Mouse (Mus musculus) forebrain, embryonic 13.5 days (tissue): ENCODE measurements around the gene Fam131c. TPM values are rescaled to one million over a fixed set of nuclear protein-coding genes. Genes with fewer than 3 reads are reported as not detected.

ENCODE experiments used
- ATAC-seq: fragments of 200-750 bp; cut with Nextera tagmentation; 2 replicates; pipeline ENCODE4 v1.8.0; 2017
- H3K27ac ChIP-seq: fragments of 300-500 bp; sonication (generic); 2 replicates; pipeline ENCODE4 v1.5.1; 2015; ENCODE audit warnings: inconsistent platforms, mild to moderate bottlenecking, moderate library complexity
- H3K27me3 ChIP-seq: fragments of 300-500 bp; sonication (generic); 2 replicates; pipeline ENCODE4 v1.6.1; 2015; ENCODE audit warnings: mild to moderate bottlenecking, inconsistent platforms
- H3K36me3 ChIP-seq: fragments of 300-500 bp; sonication (generic); 2 replicates; pipeline ENCODE4 v1.6.1; 2015; ENCODE audit warnings: mild to moderate bottlenecking, inconsistent platforms; ENCODE audit not compliant: poor library complexity, severe bottlenecking
- H3K4me1 ChIP-seq: fragments of 300-500 bp; sonication (generic); 2 replicates; pipeline ENCODE4 v1.6.1; 2015; ENCODE audit warnings: inconsistent platforms
- H3K4me2 ChIP-seq: fragments of 300-500 bp; sonication (generic); 2 replicates; pipeline ENCODE4 v1.6.1; 2015; ENCODE audit warnings: inconsistent platforms, mild to moderate bottlenecking, moderate library complexity
- H3K4me3 ChIP-seq: fragments of 300-500 bp; sonication (generic); 2 replicates; pipeline ENCODE4 v1.5.1; 2015; ENCODE audit warnings: mild to moderate bottlenecking, inconsistent platforms
- H3K9ac ChIP-seq: fragments of 300-500 bp; sonication (generic); 2 replicates; pipeline ENCODE4 v1.6.1; 2015; ENCODE audit warnings: mild to moderate bottlenecking, inconsistent platforms
- H3K9me3 ChIP-seq: fragments of 300-500 bp; sonication (generic); replicated peaks from 2 replicates; pipeline ENCODE4 v1.6.1; 2016; ENCODE audit warnings: inconsistent platforms
- WGBS: fragments of 180-500 bp; shearing (Covaris S2); methylation state at CpG from one replicate; pipeline ENCODE4 v1.1.7; 2015; 5-methylcytosine and 5-hydroxymethylcytosine counted together
- polyA plus RNA-seq: library from polyadenylated mRNA; unstranded; fragments of >200 nt; fragmentation: Nextera tagmentation; extraction: Ambion mirVana; gene quantifications from 2 replicates; pipeline ENCODE4 v1.2.1, GENCODE M21; 2015

Gene Fam131c
- polyA plus RNA-seq, 1 experiment from 2014 or later = 3.3 TPM

- H3K4me2 ChIP-seq = no peak overlapping the region
- H3K27me3 ChIP-seq = peaks cover 10% of the 10 kb centered on the region; the same call in 1 of the 2 replicates
- no peaks in the 10 kb centered on the region for H3K36me3 ChIP-seq
- H3K9me3 ChIP-seq = no peaks in the 10 kb centered on the region
- H3K4me1 ChIP-seq = no peaks in the 10 kb centered on the region
- ATAC-seq = no peak
- 71% methylated on average over 27 of the region's 27 CpGs for WGBS
- H3K4me3 ChIP-seq = no peak overlapping the region
- no peak overlapping the region for H3K27ac ChIP-seq
- H3K9ac ChIP-seq = no peak overlapping the region
Observed at GRCm38 (mm10) chr4:141419398-141420191, 51.6 kb downstream of the Fam131c start.

- no peak for ATAC-seq
- H3K9ac ChIP-seq = no peak within 1 kb of the TSS
- no peaks in the 10 kb centered on the region for H3K36me3 ChIP-seq
- no peaks in the 10 kb centered on the region for H3K9me3 ChIP-seq
- WGBS = 69% methylated on average over 9 of the region's 9 CpGs
- H3K27me3 ChIP-seq = peaks cover 16% of the 10 kb centered on the region; the same call in 1 of the 2 replicates
- no peak within 1 kb of the TSS for H3K4me2 ChIP-seq
- H3K27ac ChIP-seq = no peak within 1 kb of the TSS
- no peak within 1 kb of the TSS for H3K4me3 ChIP-seq
- H3K4me1 ChIP-seq = peaks cover 2% of the 10 kb centered on the region
Observed at GRCm38 (mm10) chr4:141420192-141420829, 52.3 kb downstream of the Fam131c start, which contains the start of gene Hspb7. Gene Hspb7 (plus strand): TSS chr4:141420779.

- Histone ChIP-seq H3K36me3 (no peaks in the 10 kb centered on the region), H3K27me3 (peaks cover 21% of the 10 kb centered on the region; the same call in 1 of the 2 replicates), H3K4me1 (peaks cover 8% of the 10 kb centered on the region), H3K4me2 (no peak overlapping the region), H3K27ac (no peak overlapping the region), H3K4me3 (no peak overlapping the region), H3K9ac (no peak overlapping the region), H3K9me3 (no peaks in the 10 kb centered on the region)
- no peak for ATAC-seq
- 60% methylated on average over 9 of the region's 9 CpGs for WGBS
Observed at GRCm38 (mm10) chr4:141420886-141421285, 52.9 kb downstream of the Fam131c start.

- WGBS = 72% methylated on average over 14 of the region's 14 CpGs
- no peak for ATAC-seq
- peaks cover 23% of the 10 kb centered on the region; the same call in 1 of the 2 replicates for H3K27me3 ChIP-seq
Observed at GRCm38 (mm10) chr4:141421423-141421822, 53.4 kb downstream of the Fam131c start.

GRCm38 (mm10) chr4:141422841-141423240 is 54.8 kb downstream of the Fam131c start:
- WGBS = 86% methylated on average over 5 of the region's 5 CpGs
- Histone ChIP-seq H3K4me3 (no peak overlapping the region), H3K4me2 (no peak overlapping the region), H3K27ac (no peak overlapping the region), H3K9me3 (no peaks in the 10 kb centered on the region), H3K4me1 (peaks cover 12% of the 10 kb centered on the region), H3K9ac (no peak overlapping the region), H3K27me3 (peaks cover 23% of the 10 kb centered on the region; the same call in 1 of the 2 replicates), H3K36me3 (no peaks in the 10 kb centered on the region)
- ATAC-seq = no peak

More at GRCm38 (mm10) chr4:141421423-141421822, 53.4 kb downstream of the Fam131c start:
- H3K4me3 ChIP-seq = no peak overlapping the region
- no peaks in the 10 kb centered on the region for H3K36me3 ChIP-seq
- no peak overlapping the region for H3K27ac ChIP-seq
- H3K9ac ChIP-seq = no peak overlapping the region
- H3K9me3 ChIP-seq = no peaks in the 10 kb centered on the region
- H3K4me1 ChIP-seq = peaks cover 12% of the 10 kb centered on the region
- H3K4me2 ChIP-seq = no peak overlapping the region

- Histone ChIP-seq H3K27me3 (peaks cover 23% of the 10 kb centered on the region; the same call in 1 of the 2 replicates), H3K9me3 (no peaks in the 10 kb centered on the region), H3K36me3 (no peaks in the 10 kb centered on the region), H3K9ac (no peak overlapping the region), H3K4me3 (no peak overlapping the region), H3K4me2 (no peak overlapping the region), H3K27ac (no peak overlapping the region), H3K4me1 (peaks cover 12% of the 10 kb centered on the region)
- 81% methylated on average over 5 of the region's 5 CpGs for WGBS
- ATAC-seq = no peak
Observed at GRCm38 (mm10) chr4:141423288-141423687, 55.3 kb downstream of the Fam131c start.

GRCm38 (mm10) chr4:141423691-141424431 is 55.8 kb downstream of the Fam131c start:
- WGBS = 87% methylated on average over 13 of the region's 13 CpGs
- no peak overlapping the region for H3K9ac ChIP-seq

GRCm38 (mm10) chr4:141425484-141426479 is 57.8 kb downstream of the Fam131c start:
- peak overlapping the region; percentile 59 for H3K9ac ChIP-seq
- peak overlapping the region; percentile 43 for H3K4me3 ChIP-seq
- H3K36me3 ChIP-seq = no peaks in the 10 kb centered on the region
- H3K4me1 ChIP-seq = peaks cover 12% of the 10 kb centered on the region
- peaks cover 23% of the 10 kb centered on the region; the same call in 1 of the 2 replicates for H3K27me3 ChIP-seq
- no peak overlapping the region for H3K27ac ChIP-seq
- H3K4me2 ChIP-seq = peak overlapping the region; percentile 73
- 6% methylated on average over 36 of the region's 36 CpGs for WGBS
- peak; percentile 97 for ATAC-seq
- H3K9me3 ChIP-seq = no peaks in the 10 kb centered on the region

More at GRCm38 (mm10) chr4:141423691-141424431, 55.8 kb downstream of the Fam131c start:
- no peak for ATAC-seq
- Histone ChIP-seq H3K4me3 (no peak overlapping the region), H3K9me3 (no peaks in the 10 kb centered on the region), H3K27me3 (peaks cover 23% of the 10 kb centered on the region; the same call in 1 of the 2 replicates), H3K36me3 (no peaks in the 10 kb centered on the region), H3K4me2 (no peak overlapping the region), H3K27ac (no peak overlapping the region), H3K4me1 (peaks cover 12% of the 10 kb centered on the region)

- Histone ChIP-seq H3K27ac (no peak overlapping the region), H3K9me3 (no peaks in the 10 kb centered on the region), H3K9ac (no peak overlapping the region), H3K4me1 (peaks cover 12% of the 10 kb centered on the region), H3K4me2 (no peak overlapping the region), H3K4me3 (no peak overlapping the region), H3K36me3 (no peaks in the 10 kb centered on the region), H3K27me3 (peaks cover 23% of the 10 kb centered on the region; the same call in 1 of the 2 replicates)
- no peak for ATAC-seq
- WGBS = 83% methylated on average over 10 of the region's 10 CpGs
Observed at GRCm38 (mm10) chr4:141426796-141427745, 59.1 kb downstream of the Fam131c start.

GRCm38 (mm10) chr4:141427921-141428320 is 59.9 kb downstream of the Fam131c start:
- H3K4me3 ChIP-seq = no peak overlapping the region
- no peaks in the 10 kb centered on the region for H3K36me3 ChIP-seq
- no peak for ATAC-seq
- no peak overlapping the region for H3K4me2 ChIP-seq
- H3K9ac ChIP-seq = no peak overlapping the region
- H3K4me1 ChIP-seq = peaks cover 12% of the 10 kb centered on the region
- no peaks in the 10 kb centered on the region for H3K9me3 ChIP-seq
- WGBS = 87% methylated on average over 13 of the region's 13 CpGs
- no peak overlapping the region for H3K27ac ChIP-seq
- peaks cover 18% of the 10 kb centered on the region; the same call in 1 of the 2 replicates for H3K27me3 ChIP-seq
